Mouse (Mus musculus): ENCODE results near the gene Cdrt4.

The Cdrt4 gene

GRCm38 (mm10) chr11:62951012-62951411, at the start of gene Cdrt4:
TSS of gene Cdrt4 (plus strand) at chr11:62951193.
- DNase-seq (ENCODE audit: low spot score in 2 of 2), result no peak

- DNase-seq (ENCODE audit: low spot score in 2 of 2), result peak; percentile 12 to 55
These were observed 49.2 kb upstream of the Cdrt4 start for GRCm38 (mm10) chr11:62901699-62902323.

- no peak for DNase-seq (ENCODE audit: low spot score in 2 of 2)
These were observed 47.0 kb upstream of the Cdrt4 start for GRCm38 (mm10) chr11:62903871-62904495.

GRCm38 (mm10) chr11:62909720-62910306, 41.2 kb upstream of the Cdrt4 start:
- no peak for DNase-seq (ENCODE audit: low spot score in 2 of 2)

- DNase-seq (ENCODE audit: low spot score in 2 of 2), result no peak
These were observed 39.6 kb upstream of the Cdrt4 start for GRCm38 (mm10) chr11:62911362-62911761.

- no peak for DNase-seq (ENCODE audit: low spot score in 2 of 2)
These were observed 37.9 kb upstream of the Cdrt4 start for GRCm38 (mm10) chr11:62913141-62913540.

GRCm38 (mm10) chr11:62914532-62914931, 36.5 kb upstream of the Cdrt4 start:
- DNase-seq (ENCODE audit: low spot score in 2 of 2), result no peak

GRCm38 (mm10) chr11:62915486-62915885, 35.5 kb upstream of the Cdrt4 start:
- no peak for DNase-seq (ENCODE audit: low spot score in 2 of 2)

GRCm38 (mm10) chr11:62916765-62917164, 34.2 kb upstream of the Cdrt4 start:
- no peak for DNase-seq (ENCODE audit: low spot score in 2 of 2)

GRCm38 (mm10) chr11:62919946-62920742, 30.8 kb upstream of the Cdrt4 start:
- no peak for DNase-seq (ENCODE audit: low spot score in 2 of 2)

GRCm38 (mm10) chr11:62920743-62921050, 30.3 kb upstream of the Cdrt4 start:
- no peak for DNase-seq (ENCODE audit: low spot score in 2 of 2)

GRCm38 (mm10) chr11:62921052-62921977, 29.7 kb upstream of the Cdrt4 start:
- peak; percentile 91 to 93 for DNase-seq (ENCODE audit: low spot score in 2 of 2)

- no peak for DNase-seq (ENCODE audit: low spot score in 2 of 2)
These were observed 26.8 kb upstream of the Cdrt4 start for GRCm38 (mm10) chr11:62924091-62924761.

- DNase-seq (ENCODE audit: low spot score in 2 of 2), result no peak
These were observed 21.2 kb upstream of the Cdrt4 start for GRCm38 (mm10) chr11:62929799-62930198.

GRCm38 (mm10) chr11:62930574-62930973, 20.4 kb upstream of the Cdrt4 start:
- no peak for DNase-seq (ENCODE audit: low spot score in 2 of 2)

- DNase-seq (ENCODE audit: low spot score in 2 of 2), result no peak
These were observed 19.9 kb upstream of the Cdrt4 start for GRCm38 (mm10) chr11:62931141-62931540.

- DNase-seq (ENCODE audit: low spot score in 2 of 2), result no peak
These were observed 17.9 kb upstream of the Cdrt4 start for GRCm38 (mm10) chr11:62933099-62933498.

GRCm38 (mm10) chr11:62934795-62935514, 16.0 kb upstream of the Cdrt4 start:
- DNase-seq (ENCODE audit: low spot score in 2 of 2), result no peak

- DNase-seq (ENCODE audit: low spot score in 2 of 2), result no peak
These were observed 13.0 kb upstream of the Cdrt4 start for GRCm38 (mm10) chr11:62937986-62938385.

GRCm38 (mm10) chr11:62938921-62939320, 12.1 kb upstream of the Cdrt4 start:
- DNase-seq (ENCODE audit: low spot score in 2 of 2), result no peak

Data from frontal cortex, postnatal 25 days (tissue).